Mouse (Mus musculus): ENCODE measurements around the gene Gramd2.

DNA sequence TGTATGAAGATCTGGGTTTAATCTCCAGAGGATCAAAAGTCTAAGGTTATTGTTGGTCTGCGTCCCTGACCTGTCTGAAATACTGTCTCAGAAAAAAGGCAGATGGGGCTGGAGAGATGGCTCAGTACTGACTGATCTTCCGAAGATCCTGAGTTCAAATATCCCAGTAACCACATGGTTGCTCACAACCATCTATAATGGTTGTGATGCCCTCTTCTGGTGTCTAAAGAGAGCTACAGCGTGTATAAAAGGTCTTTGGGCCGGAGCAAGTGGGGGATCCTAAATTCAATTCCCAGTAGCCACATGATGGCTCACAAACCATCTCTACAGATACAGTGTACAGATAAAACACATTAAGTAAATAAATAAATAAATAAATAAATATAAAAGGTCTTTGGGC is 10.8 kb upstream of the Gramd2 start:
- TF ChIP-seq POLR2A (IDR thresholded peaks at IDR 0.05; ENCODE audit: extremely low read depth, insufficient read depth, low read length) (no peak), CTCF (IDR thresholded peaks at IDR 0.05; ENCODE audit: low read depth, low read length) (no peak)

All from liver, adult 2 months (tissue).